Mouse (Mus musculus) MEL (cell line): ENCODE data around the gene Prkce. TPM values are rescaled to one million over a fixed set of nuclear protein-coding genes. Genes with fewer than 3 reads are reported as not detected.

Experiments used
- DNase-seq: peaks from one replicate; pipeline ENCODE4 v3.0.0; 2011; ENCODE audit warnings: low read depth, low spot score
- H3K27ac ChIP-seq: 2 replicates; pipeline ENCODE4 v1.5.1; 2012; ENCODE audit warnings: low read depth, mild to moderate bottlenecking, control low read depth, low read length, moderate library complexity; ENCODE audit not compliant: control insufficient read depth
- H3K27me3 ChIP-seq, 2 experiments: fragments of 150-350 bp in 1 of 2; sonication (generic) in 1 of 2; 2 replicates each; pipeline ENCODE4 v1.6.1; 2012; ENCODE audit warnings: low read length in 2 of 2, mild to moderate bottlenecking in 2 of 2, improper control_type of control experiment in 1 of 2, moderate library complexity in 1 of 2; ENCODE audit not compliant: insufficient read depth in 2 of 2, control insufficient read depth in 1 of 2
- H3K36me3 ChIP-seq, 2 experiments: 2 replicates each; pipeline ENCODE4 v1.6.1; 2012 to 2014; ENCODE audit warnings: low read length in 2 of 2, improper control_type of control experiment in 1 of 2, inconsistent platforms in 1 of 2, mild to moderate bottlenecking in 1 of 2; ENCODE audit not compliant: insufficient read depth in 2 of 2, control insufficient read depth in 1 of 2
- H3K4me1 ChIP-seq, 2 experiments: fragments of 150-350 bp in 1 of 2; sonication (generic) in 1 of 2; 2 replicates each; pipeline ENCODE4 v1.6.1; 2012; ENCODE audit warnings: low read length in 2 of 2, improper control_type of control experiment in 1 of 2, mild to moderate bottlenecking in 1 of 2; ENCODE audit not compliant: insufficient read depth in 2 of 2, control insufficient read depth in 1 of 2
- H3K4me3 ChIP-seq, 2 experiments: fragments of 150-350 bp in 1 of 2; sonication (generic) in 1 of 2; 2 replicates each; pipeline ENCODE4 v1.5.1; 2012; ENCODE audit warnings: low read depth in 2 of 2, low read length in 2 of 2, mild to moderate bottlenecking in 2 of 2, moderate library complexity in 2 of 2, control low read depth in 1 of 2, improper control_type of control experiment in 1 of 2; ENCODE audit not compliant: control insufficient read depth in 1 of 2, insufficient read depth in 1 of 2
- H3K79me2 ChIP-seq: 2 replicates; pipeline ENCODE4 v1.6.1; 2012; ENCODE audit warnings: mild to moderate bottlenecking, low read length, moderate library complexity; ENCODE audit not compliant: control insufficient read depth, poor library complexity, insufficient read depth
- H3K9ac ChIP-seq: 2 replicates; pipeline ENCODE4 v1.6.1; 2012; ENCODE audit warnings: low read depth, mild to moderate bottlenecking, control low read depth, low read length, moderate library complexity; ENCODE audit not compliant: control insufficient read depth, poor library complexity, severe bottlenecking
- H3K9me3 ChIP-seq: fragments of 150-350 bp; sonication (generic); replicated peaks from 2 replicates; pipeline ENCODE4 v1.6.1; 2012; ENCODE audit warnings: mild to moderate bottlenecking, low read length, improper control_type of control experiment, moderate library complexity; ENCODE audit not compliant: insufficient read depth
- CHD1 ChIP-seq: IDR thresholded peaks from 2 replicates; pipeline ENCODE4 v1.6.1; 2012; ENCODE audit warnings: low read depth, mild to moderate bottlenecking, inconsistent platforms, low read length, improper control_type of control experiment
- CTCF ChIP-seq, 3 experiments: IDR thresholded peaks in 2 of 3; conservative IDR thresholded peaks in 1 of 3; 2 replicates each; pipeline ENCODE4 v1.5.1; 2011 to 2012; ENCODE audit warnings: low read length in 3 of 3, low read depth in 2 of 3, mild to moderate bottlenecking in 2 of 3, improper control_type of control experiment in 1 of 3, inconsistent platforms in 1 of 3, mixed read lengths in 1 of 3, moderate library complexity in 1 of 3; ENCODE audit not compliant: control insufficient read depth in 1 of 3, insufficient read depth in 1 of 3, poor library complexity in 1 of 3, severe bottlenecking in 1 of 3
- ELF1 ChIP-seq: IDR thresholded peaks from 2 replicates; pipeline ENCODE4 v1.6.1; 2014; ENCODE audit warnings: low read depth, mild to moderate bottlenecking, inconsistent platforms, low read length, improper control_type of control experiment, moderate library complexity
- EP300 ChIP-seq, 2 experiments: IDR thresholded peaks; 2 replicates each; pipeline ENCODE4 v1.6.1; 2011; ENCODE audit warnings: improper control_type of control experiment in 2 of 2, low read length in 2 of 2, low read depth in 1 of 2, mild to moderate bottlenecking in 1 of 2
- ETS1 ChIP-seq: IDR thresholded peaks from 2 replicates; pipeline ENCODE4 v1.6.1; 2012; ENCODE audit warnings: low read depth, mild to moderate bottlenecking, inconsistent platforms, low read length, improper control_type of control experiment, moderate library complexity
- GATA1 ChIP-seq: IDR thresholded peaks from 2 replicates; pipeline ENCODE4 v1.6.1; 2011; ENCODE audit warnings: low read depth, low read length, improper control_type of control experiment
- JUND ChIP-seq: IDR thresholded peaks from 2 replicates; pipeline ENCODE4 v1.6.1; 2011; ENCODE audit warnings: low read depth, mild to moderate bottlenecking, improper control_type of control experiment, low read length
- MAFK ChIP-seq: IDR thresholded peaks from 2 replicates; pipeline ENCODE4 v1.6.1; 2011; ENCODE audit warnings: low read depth, mild to moderate bottlenecking, low read length, improper control_type of control experiment, borderline replicate concordance
- MAX ChIP-seq: IDR thresholded peaks from 2 replicates; pipeline ENCODE4 v1.6.1; 2011; ENCODE audit warnings: low read length, improper control_type of control experiment
- MEF2A ChIP-seq: IDR thresholded peaks from 2 replicates; pipeline ENCODE4 v1.6.1; 2014; ENCODE audit warnings: low read depth, mild to moderate bottlenecking, inconsistent platforms, low read length, improper control_type of control experiment; ENCODE audit not compliant: poor library complexity, insufficient replicate concordance, severe bottlenecking; ENCODE audit errors: extremely low read depth
- MXI1 ChIP-seq: IDR thresholded peaks from 2 replicates; pipeline ENCODE4 v1.6.1; 2011; ENCODE audit warnings: mild to moderate bottlenecking, low read depth, low read length, improper control_type of control experiment
- NELFE ChIP-seq: IDR thresholded peaks from 2 replicates; pipeline ENCODE4 v1.6.1; 2011; ENCODE audit warnings: low read depth, low read length, improper control_type of control experiment
- POLR2AphosphoS2 ChIP-seq: IDR thresholded peaks from 2 replicates; pipeline ENCODE4 v1.6.1; 2011; ENCODE audit warnings: low read length, improper control_type of control experiment
- SIN3A ChIP-seq: IDR thresholded peaks from 2 replicates; pipeline ENCODE4 v1.6.1; 2012; ENCODE audit warnings: low read length, improper control_type of control experiment, inconsistent platforms
- SMC3 ChIP-seq: IDR thresholded peaks from 2 replicates; pipeline ENCODE4 v1.6.1; 2011; ENCODE audit warnings: low read depth, low read length, improper control_type of control experiment
- TAL1 ChIP-seq: IDR thresholded peaks from 2 replicates; pipeline ENCODE4 v1.6.1; 2012; ENCODE audit warnings: mild to moderate bottlenecking, inconsistent platforms, low read length, moderate library complexity, mixed read lengths
- TBP ChIP-seq: IDR thresholded peaks from 2 replicates; pipeline ENCODE4 v1.8.0; 2011; ENCODE audit warnings: low read depth, low read length, improper control_type of control experiment
- UBTF ChIP-seq: IDR thresholded peaks from 2 replicates; pipeline ENCODE4 v1.6.1; 2012; ENCODE audit warnings: low read depth, mild to moderate bottlenecking, inconsistent platforms, low read length, improper control_type of control experiment, moderate library complexity, borderline replicate concordance; ENCODE audit not compliant: insufficient read depth
- USF1 ChIP-seq: IDR thresholded peaks from 2 replicates; pipeline ENCODE4 v1.6.1; 2014; ENCODE audit warnings: low read depth, mild to moderate bottlenecking, inconsistent platforms, low read length, improper control_type of control experiment, moderate library complexity
- USF2 ChIP-seq, 2 experiments: IDR thresholded peaks; 2 replicates each; pipeline ENCODE4 v1.6.1; 2011 to 2012; ENCODE audit warnings: improper control_type of control experiment in 2 of 2, low read length in 2 of 2, borderline replicate concordance in 1 of 2, inconsistent platforms in 1 of 2, low read depth in 1 of 2, mild to moderate bottlenecking in 1 of 2; ENCODE audit not compliant: insufficient read depth in 1 of 2
- ZKSCAN1 ChIP-seq: IDR thresholded peaks from 2 replicates; pipeline ENCODE4 v1.6.1; 2012; ENCODE audit warnings: low read depth, mild to moderate bottlenecking, inconsistent platforms, low read length, improper control_type of control experiment, moderate library complexity
- ZMIZ1 ChIP-seq: IDR thresholded peaks from 2 replicates; pipeline ENCODE4 v1.6.1; 2012; ENCODE audit warnings: low read depth, mild to moderate bottlenecking, inconsistent platforms, low read length, improper control_type of control experiment, moderate library complexity
- ZNF384 ChIP-seq: IDR thresholded peaks from 2 replicates; pipeline ENCODE4 v1.6.1; 2012; ENCODE audit warnings: low read depth, mild to moderate bottlenecking, inconsistent platforms, low read length, improper control_type of control experiment
- polyA plus RNA-seq, 2 experiments: library from polyadenylated mRNA; stranded (reverse) in 1 of 2; unstranded in 1 of 2; fragments of >175 nt in 1 of 2; fragments of >200 nt in 1 of 2; gene quantifications; 2 replicates each; pipeline versions ENCODE4 v1.2.1 to v1.2.4; 2012; ENCODE audit warnings: low replicate concordance in 2 of 2, low read depth in 1 of 2; ENCODE audit not compliant: insufficient read length in 2 of 2, insufficient read depth in 1 of 2, missing spikeins in 1 of 2
- total RNA-seq: library from RNA; depleted of rRNA; stranded (reverse); fragments of 300-350 nt; gene quantifications from 2 replicates; pipeline ENCODE4 v1.2.3, GENCODE M21; 2012

Prkce gene
- total and polyA plus RNA-seq, 3 experiments = 3.0 to 5.3 TPM; not detected in 1

DNA sequence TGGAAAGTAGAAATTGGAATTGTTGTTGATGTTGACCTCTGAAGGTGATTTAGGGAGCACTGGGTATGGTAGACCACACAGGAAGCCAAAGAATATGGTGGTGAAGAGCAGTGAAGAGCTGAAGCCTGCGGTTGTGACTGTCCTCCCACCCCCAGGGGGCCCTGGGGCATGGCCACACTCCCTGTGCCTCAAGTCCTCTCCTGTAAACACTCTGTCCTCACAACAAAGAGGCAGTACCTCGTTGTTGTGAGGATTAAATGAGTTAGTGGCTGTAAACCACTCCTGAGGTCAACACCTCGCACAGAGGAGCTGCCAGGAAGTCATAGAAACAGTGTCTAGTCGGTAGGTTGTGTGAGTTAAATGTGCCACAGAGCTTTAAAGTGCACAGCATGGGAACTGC lies 155.7 kb downstream of the Prkce start:
- Histone ChIP-seq H3K36me3 (peaks cover 0 to 7% of the 10 kb centered on the region in 2 experiments; a peak in 2 of 4 replicates), H3K4me1 (peaks cover 3 to 16% of the 10 kb centered on the region in 2 experiments; a peak in 3 of 4 replicates), H3K27ac (no peak overlapping the region), H3K9me3 (no peaks in the 10 kb centered on the region), H3K79me2 (no peaks in the 10 kb centered on the region), H3K4me3 (no peak overlapping the region), H3K9ac (no peak overlapping the region), H3K27me3 (no peaks in the 10 kb centered on the region)
- TF ChIP-seq SMC3 (no peak), USF2 (IDR thresholded peaks at IDR 0.05; ENCODE audit: borderline replicate concordance in 1 of 2, insufficient read depth in 1 of 2, low read depth in 1 of 2, low read length in 2 of 2) (no peak), CHD1 (no peak), ETS1 (no peak), JUND (no peak)
- no peak for DNase-seq

DNA sequence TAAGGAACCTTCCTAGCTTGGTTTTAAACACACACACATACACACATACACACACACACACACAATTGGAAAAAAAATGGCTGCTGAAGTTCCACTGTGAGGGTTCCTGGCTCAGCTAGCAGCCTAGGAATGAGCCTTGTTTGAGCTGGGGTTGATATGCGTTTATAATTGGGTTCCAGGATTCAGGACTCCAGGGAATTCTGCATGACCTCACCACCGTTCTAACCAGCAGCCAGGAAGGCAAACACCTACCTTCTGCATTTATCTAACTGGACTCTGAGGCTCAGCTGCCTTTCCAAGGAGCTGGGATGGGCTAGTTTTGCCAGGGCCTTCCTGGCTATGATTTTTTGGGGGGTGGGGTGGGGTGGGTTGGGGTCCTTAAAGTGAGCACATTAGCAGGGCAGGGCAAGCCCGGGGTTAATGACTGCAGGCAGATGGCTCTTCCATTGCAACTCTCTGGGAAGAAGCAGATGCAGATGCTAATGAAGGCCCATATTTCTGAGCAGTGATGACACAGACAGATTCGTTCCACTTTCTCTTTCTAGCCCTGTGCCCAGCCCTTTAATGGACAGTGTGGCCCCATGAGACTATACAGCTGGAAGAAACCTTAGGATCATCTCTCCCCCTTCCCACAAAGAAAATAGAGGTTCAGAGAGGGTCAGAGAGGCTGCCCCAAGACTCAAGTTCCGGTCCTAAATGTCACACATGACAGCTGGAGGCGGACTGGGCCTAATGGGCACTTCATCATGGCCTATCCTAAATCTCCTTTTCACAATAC lies 156.5 kb downstream of the Prkce start:
- no peak for DNase-seq
- no peaks in the 10 kb centered on the region for H3K79me2 ChIP-seq
- TF ChIP-seq TBP = no peak
- TF ChIP-seq MEF2A = no peak
- TF ChIP-seq ZMIZ1 = no peak
- no peak for TF ChIP-seq MAFK
- TF ChIP-seq UBTF = no peak
- no peak for TF ChIP-seq CTCF (IDR thresholded peaks at IDR 0.05 in 2 of 3, conservative IDR thresholded peaks at IDR 0.05 in 1 of 3; ENCODE audit: control insufficient read depth in 1 of 3, insufficient read depth in 1 of 3, low read depth in 2 of 3, low read length in 3 of 3, poor library complexity in 1 of 3, severe bottlenecking in 1 of 3)
- no peak for TF ChIP-seq TAL1
- TF ChIP-seq ELF1 = no peak
- TF ChIP-seq POLR2AphosphoS2 = no peak
- TF ChIP-seq ZKSCAN1 = no peak
- no peak for TF ChIP-seq SIN3A
- no peak for TF ChIP-seq GATA1
- no peak for TF ChIP-seq MXI1
- TF ChIP-seq ZNF384 = no peak
- TF ChIP-seq USF1 = no peak
- TF ChIP-seq NELFE = no peak
- no peak for TF ChIP-seq MAX
- no peak for TF ChIP-seq EP300 (IDR thresholded peaks at IDR 0.05; ENCODE audit: low read depth in 1 of 2, low read length in 2 of 2)

More for the DNA sequence above, 156.5 kb downstream of the Prkce start:
- Histone ChIP-seq H3K27me3 (no peaks in the 10 kb centered on the region), H3K36me3 (peaks cover 0 to 7% of the 10 kb centered on the region in 2 experiments; a peak in 2 of 4 replicates), H3K4me1 (peaks cover 3 to 16% of the 10 kb centered on the region in 2 experiments; a peak in 3 of 4 replicates), H3K9me3 (no peaks in the 10 kb centered on the region), H3K27ac (no peak overlapping the region), H3K4me3 (no peak overlapping the region), H3K9ac (no peak overlapping the region)
